Mouse (Mus musculus): ENCODE results near the gene Krt2.

The Krt2 gene

GRCm38 (mm10) chr15:101772711-101773081 lies 45.3 kb downstream of the Krt2 start:
- DNase-seq (ENCODE audit: low spot score in 2 of 2): peak; percentile 35 to 58

GRCm38 (mm10) chr15:101772080-101772710 lies 45.8 kb downstream of the Krt2 start:
- no peak for DNase-seq (ENCODE audit: low spot score in 2 of 2)

- DNase-seq (ENCODE audit: low spot score in 2 of 2): no peak
Observed at GRCm38 (mm10) chr15:101770226-101770625, 47.7 kb downstream of the Krt2 start.

Measured in spleen, postnatal 14 days (tissue).